8 mouse cellular contexts compared by ENCODE assay signal in genomic region chr8:8994008-8994407, GRCm38 (mm10).
A peak's percentile ranks its signal among the peaks of the same experiment; 100 is the strongest.
DNase-seq lines count a peak whose midpoint lies in the region; ATAC-seq and TF ChIP-seq lines count a peak whose summit lies in the region.

No protein-coding gene starts in this region.

- H3K4me2 ChIP-seq in limb, embryonic 14.5 days (replicated peaks; ENCODE audit: low read depth, low read length, severe bottlenecking), result peak overlapping the region; percentile 50

- TF ChIP-seq POLR2A in limb, embryonic 14.5 days (IDR thresholded peaks at IDR 0.05; ENCODE audit: borderline replicate concordance, extremely low read depth, insufficient read depth, insufficient read length), result no peak

- ATAC-seq in limb, embryonic 14.5 days (ENCODE audit: low FRiP score, low read depth), result no peak; the same call in 1 of the 2 replicates
- ATAC-seq in activated CD4-positive, CD25-positive, alpha-beta regulatory T cell, adult 4 months, result no peak

- H3K36me3 ChIP-seq in limb, embryonic 14.5 days (ENCODE audit: control insufficient read depth, insufficient read depth, low read length), result no peaks in the 10 kb centered on the region

- no peak overlapping the region for H3K4me3 ChIP-seq in limb, embryonic 14.5 days (replicated peaks; ENCODE audit: low read length)

- H3K4me1 ChIP-seq in limb, embryonic 14.5 days (ENCODE audit: control insufficient read depth, insufficient read depth, low read length), result peaks cover 31% of the 10 kb centered on the region

- no peaks in the 10 kb centered on the region for H3K27me3 ChIP-seq in limb, embryonic 14.5 days (ENCODE audit: control insufficient read depth, insufficient read depth, low read length)

- peak; percentile 39 for DNase-seq in embryo, embryonic 10 days (ENCODE audit: low spot score)
- no peak for DNase-seq in embryo, embryonic 9.5 days (ENCODE audit: extremely low spot score)
- DNase-seq in right cerebral cortex, adult 18-20 months, result peak; percentile 53
- DNase-seq in right cerebral cortex, postnatal 14 days, result no peak
- DNase-seq in limb, embryonic 14.5 days (ENCODE audit: low spot score), result no peak
- DNase-seq in adipocyte (ENCODE audit: low spot score), result no peak
- DNase-seq in yolk sac, embryonic 10.5 days (ENCODE audit: low spot score), result no peak

- 15% methylated on average over 7 of the region's 7 CpGs for WGBS in limb, embryonic 14.5 days

- no peak overlapping the region for H3K27ac ChIP-seq in limb, embryonic 14.5 days (replicated peaks; ENCODE audit: low read depth, low read length)

- H3K9me3 ChIP-seq in limb, embryonic 14.5 days (ENCODE audit: control insufficient read depth, low read length), result no peaks in the 10 kb centered on the region

- no peak overlapping the region for H3K9ac ChIP-seq in limb, embryonic 14.5 days (ENCODE audit: low read depth, low read length, severe bottlenecking)

Comparison
In these comparisons a context has a peak if more than half of its experiments do, and no peak if none do; other contexts are left out.
1. DNase-seq: peak in embryo, embryonic 10 days (single experiment) and right cerebral cortex, adult 18-20 months (single experiment); none in embryo, embryonic 9.5 days (single experiment), right cerebral cortex, postnatal 14 days (single experiment), limb, embryonic 14.5 days (single experiment), adipocyte (single experiment) and yolk sac, embryonic 10.5 days (single experiment).